Mouse (Mus musculus) cortical plate, adult 2 months (tissue): ENCODE results near the gene Mbnl1.

Source experiments
- CTCF ChIP-seq: fragments of 200-500 bp; IDR thresholded peaks from 2 replicates; pipeline ENCODE4 v1.5.1; 2011; ENCODE audit warnings: mild to moderate bottlenecking, control low read depth, low read length; ENCODE audit not compliant: insufficient read depth; ENCODE audit errors: extremely low read depth
- POLR2A ChIP-seq: fragments of 200-500 bp; IDR thresholded peaks from 2 replicates; pipeline ENCODE4 v1.6.1; 2011; ENCODE audit warnings: mild to moderate bottlenecking, low read length, control low read depth; ENCODE audit not compliant: insufficient read depth; ENCODE audit errors: extremely low read depth

- TF ChIP-seq CTCF (no peak), POLR2A (no peak)
These were observed 103.9 kb downstream of the Mbnl1 start for GRCm38 (mm10) chr3:60576366-60577046.
